Mouse (Mus musculus): ENCODE results near the gene Ppm1e. TPM values are rescaled to one million over a fixed set of nuclear protein-coding genes. Genes with fewer than 3 reads are reported as not detected.

Gene Ppm1e
- total RNA-seq (2021), result 1 to 10 TPM; 4.0 to 6.7 TPM
- long read RNA-seq, experiment 1, partial matches to known transcripts, result 0 of 1 reads
- long read RNA-seq, experiment 1, other reads (novel, unspliced or antisense), result 1 of 1 reads
- long read RNA-seq, experiment 2, partial matches to known transcripts, result 0 of 1 reads
- long read RNA-seq, experiment 2, other reads (novel, unspliced or antisense), result 1 of 1 reads

GRCm38 (mm10) chr11:87358331-87359261 is at the start of gene Ppm1e:
Gene Ppm1e (minus strand): TSS chr11:87359023.
- peak; percentile 70 to 72 for DNase-seq

GRCm38 (mm10) chr11:87404876-87405275 is 46.1 kb upstream of the Ppm1e start, which contains the start of the genes Rad51c and Tex14:
Gene Rad51c (minus strand): TSS chr11:87404954.
Gene Tex14 (plus strand): TSS chr11:87405065.
- peak in 1 of 2 experiments; percentile 18 for DNase-seq

DNA sequence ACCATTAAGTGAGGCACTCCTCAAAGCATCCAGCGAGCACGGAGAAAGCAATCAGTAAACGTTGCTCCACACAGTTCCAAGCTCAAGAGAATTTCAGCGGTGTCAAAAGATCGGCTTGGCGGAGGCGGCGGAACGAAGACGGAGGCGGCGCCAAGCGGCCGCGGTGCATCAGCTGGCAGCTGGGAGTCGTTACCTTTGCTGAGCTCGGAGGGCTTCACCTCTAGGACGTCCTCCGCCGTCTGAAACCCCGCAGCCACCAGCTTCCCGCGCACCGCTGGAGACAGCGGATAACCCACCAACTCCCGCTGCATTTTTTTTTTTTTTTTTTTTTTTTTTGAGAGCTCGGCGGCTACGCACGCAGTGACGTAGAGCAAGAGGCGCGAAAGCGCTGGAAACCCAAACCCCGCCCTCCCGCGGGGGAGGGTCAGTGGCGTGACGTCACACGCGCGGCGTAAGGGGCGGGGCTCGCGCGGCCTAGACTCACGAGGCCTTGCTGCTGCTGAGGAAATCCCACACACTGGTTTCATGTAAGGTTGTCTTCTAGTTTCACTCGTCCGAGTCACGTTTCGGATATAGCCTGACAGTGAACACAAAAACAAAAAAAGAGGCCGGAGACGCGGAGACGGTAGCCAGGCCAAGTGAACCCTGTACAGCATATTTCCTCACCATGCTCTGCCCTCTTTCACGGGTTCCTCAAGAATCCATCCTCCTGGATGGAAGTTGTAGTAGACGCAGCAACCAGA is 45.5 kb upstream of the Ppm1e start:
- peak; percentile 96 to 98 for DNase-seq

- no peak for DNase-seq
Measured at GRCm38 (mm10) chr11:87398402-87398801, 39.6 kb upstream of the Ppm1e start.

GRCm38 (mm10) chr11:87393855-87394254 is 35.0 kb upstream of the Ppm1e start:
- DNase-seq, result peak in 1 of 2 experiments; percentile 48

GRCm38 (mm10) chr11:87385676-87386075 is 26.9 kb upstream of the Ppm1e start:
- no peak for DNase-seq

- DNase-seq, result no peak
Measured at GRCm38 (mm10) chr11:87384551-87384950, 25.7 kb upstream of the Ppm1e start.

- no peak for DNase-seq
Measured at GRCm38 (mm10) chr11:87367865-87368580, 9.2 kb upstream of the Ppm1e start.

- no peak for DNase-seq
Measured at GRCm38 (mm10) chr11:87367061-87367460, 8.2 kb upstream of the Ppm1e start.

- no peak for DNase-seq
Measured at GRCm38 (mm10) chr11:87365120-87365519, 6.3 kb upstream of the Ppm1e start.

- DNase-seq, result no peak
Measured at GRCm38 (mm10) chr11:87359262-87359612, 414 bp upstream of the Ppm1e start.

- DNase-seq, result peak in 1 of 2 experiments; percentile 44
Measured at GRCm38 (mm10) chr11:87357317-87358300, 1.2 kb downstream of the Ppm1e start.

DNA sequence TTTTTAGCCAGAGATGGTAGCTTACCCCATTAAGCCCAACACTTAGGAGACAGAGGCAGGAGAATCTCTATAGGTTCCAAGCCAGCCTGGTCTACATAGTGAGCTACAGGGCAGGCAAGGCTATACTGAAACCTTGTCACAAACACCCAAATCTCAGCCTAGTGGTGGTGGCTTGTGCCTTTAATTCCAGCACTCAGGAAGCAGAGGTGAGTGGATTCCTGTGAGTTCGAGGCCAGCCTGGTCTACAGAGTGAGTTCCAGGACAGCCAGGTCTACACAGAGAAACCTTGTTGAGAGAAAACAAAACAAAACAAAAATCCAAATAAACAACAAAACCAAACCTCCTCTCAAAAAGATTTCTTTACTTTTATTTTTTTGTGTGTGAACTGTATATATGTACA is 4.0 kb downstream of the Ppm1e start:
- no peak for DNase-seq

GRCm38 (mm10) chr11:87353646-87354170 is 5.1 kb downstream of the Ppm1e start:
- no peak for DNase-seq

GRCm38 (mm10) chr11:87326381-87326780 is 32.4 kb downstream of the Ppm1e start:
- DNase-seq, result no peak

GRCm38 (mm10) chr11:87322558-87322957 is 36.3 kb downstream of the Ppm1e start:
- no peak for DNase-seq

GRCm38 (mm10) chr11:87320007-87320406 is 38.8 kb downstream of the Ppm1e start:
- no peak for DNase-seq

GRCm38 (mm10) chr11:87318956-87319708 is 39.7 kb downstream of the Ppm1e start:
- peak; percentile 14 to 17 for DNase-seq

- DNase-seq, result peak in 1 of 2 experiments; percentile 18
Measured at GRCm38 (mm10) chr11:87313533-87313932, 45.3 kb downstream of the Ppm1e start.

- no peak for DNase-seq
Measured at GRCm38 (mm10) chr11:87310309-87310708, 48.5 kb downstream of the Ppm1e start.
